Mouse (Mus musculus): ENCODE measurements at regions not wholly inside any gene's neighbourhood (a gene's known extent, or its start where the extent isn't known, plus 50 kb on each side); places are given as distances from the start of the nearest gene placed in this dataset.

- TF ChIP-seq EP300 (IDR thresholded peaks at IDR 0.05; ENCODE audit: insufficient read depth, low read depth, low read length), result no peak
- TF ChIP-seq POLR2A (IDR thresholded peaks at IDR 0.05; ENCODE audit: insufficient read depth, low read depth, low read length), result no peak
These were observed 140.1 kb upstream of the Zranb2 start for GRCm38 (mm10) chr3:157393903-157394302.

All from heart, adult 2 months (tissue).